ENCODE assay signal across 8 mouse cellular contexts in genomic region chr2:156729537-156730469, GRCm38 (mm10). TPM values are rescaled to one million over a fixed set of nuclear protein-coding genes. Genes with fewer than 3 reads are reported as not detected.
DNase-seq lines count a peak whose midpoint lies in the region; ATAC-seq and TF ChIP-seq lines count a peak whose summit lies in the region.

No protein-coding gene starts in this region.

- 0 out of 2 replicates have a peak overlapping the region, but pooled peaks have one; percentile 31 for H3K9ac ChIP-seq in heart, postnatal 0 days (replicated peaks; ENCODE audit: low read depth, low read length)

- DNase-seq in kidney, adult 2 months, result no peak
- no peak for DNase-seq in kidney, adult 8-10 months
- peak; percentile 84 for DNase-seq in MEL-GATA-1-ER (ENCODE audit: extremely low read depth, low read depth)
- no peak for DNase-seq in heart, postnatal 0 days (ENCODE audit: low spot score)
- DNase-seq in lung, postnatal 36 days, result peak; percentile 72
- DNase-seq in thymus, adult 18-20 months, result no peak
- DNase-seq in layer of hippocampus, postnatal 36 days, result no peak
- DNase-seq in frontal cortex, postnatal 14 days (ENCODE audit: low spot score in 2 of 2), result no peak

- no peak for TF ChIP-seq POLR2A in kidney, adult 2 months (IDR thresholded peaks at IDR 0.05; ENCODE audit: low read depth, low read length)

- peak overlapping the region; percentile 61 for H3K27ac ChIP-seq in kidney, adult 2 months (ENCODE audit: insufficient read depth, low read depth, low read length)
- peak overlapping the region; percentile 50 for H3K27ac ChIP-seq in heart, postnatal 0 days (ENCODE audit: low read depth)

- no peak for TF ChIP-seq CTCF in kidney, adult 2 months (conservative IDR thresholded peaks at IDR 0.05; ENCODE audit: insufficient read depth, insufficient read length, low read depth, low read length)
- TF ChIP-seq CTCF in heart, postnatal 0 days (IDR thresholded peaks at IDR 0.05; ENCODE audit: low read depth), result no peak

- WGBS in kidney, adult 2 months, result 42% methylated on average over 9 of the region's 10 CpGs
- 31% methylated on average over 9 of the region's 10 CpGs for WGBS in heart, postnatal 0 days

- peak; percentile 31; the same call in 1 of the 2 replicates for ATAC-seq in heart, postnatal 0 days (ENCODE audit: insufficient read depth, low read depth)

- no peaks in the 10 kb centered on the region for H3K9me3 ChIP-seq in heart, postnatal 0 days (replicated peaks; ENCODE audit: control insufficient read depth, low read length)

- no peaks in the 10 kb centered on the region for H3K36me3 ChIP-seq in kidney, adult 2 months (ENCODE audit: control insufficient read depth, insufficient read depth, low read length)
- no peaks in the 10 kb centered on the region for H3K36me3 ChIP-seq in heart, postnatal 0 days (replicated peaks; ENCODE audit: control insufficient read depth, insufficient read depth, low read length)

- H3K27me3 ChIP-seq in kidney, adult 2 months (replicated peaks; ENCODE audit: control insufficient read depth, insufficient read depth, low read length), result no peaks in the 10 kb centered on the region
- H3K27me3 ChIP-seq in heart, postnatal 0 days (ENCODE audit: control insufficient read depth, insufficient read depth, low read length), result no peaks in the 10 kb centered on the region

- no peak for TF ChIP-seq EP300 in heart, postnatal 0 days (IDR thresholded peaks at IDR 0.05; ENCODE audit: low read depth)

- no peak overlapping the region for H3K4me3 ChIP-seq in kidney, adult 2 months (ENCODE audit: insufficient read depth, low read depth, low read length)
- H3K4me3 ChIP-seq in heart, postnatal 0 days (ENCODE audit: low read depth, low read length), result peak overlapping the region; percentile 19

- H3K4me2 ChIP-seq in heart, postnatal 0 days (ENCODE audit: low read depth, low read length), result peak overlapping the region; percentile 43

- peaks cover 30% of the 10 kb centered on the region for H3K4me1 ChIP-seq in kidney, adult 2 months (ENCODE audit: control insufficient read depth, insufficient read depth, low read length)
- H3K4me1 ChIP-seq in heart, postnatal 0 days (ENCODE audit: control insufficient read depth, insufficient read depth), result peaks cover 69% of the 10 kb centered on the region

RNA-seq across cellular contexts. Expression of gene Myl9, which starts 45.4 kb away (rescaled TPM):
- polyA plus RNA-seq in kidney, adult 2 months (2012; rRNA removed), result 155 and 157 TPM in 2 replicates
- total RNA-seq in heart, postnatal 0 days (2014; rRNA removed; ENCODE audit: low replicate concordance), result 1,299 and 1,431 TPM in 2 replicates
- 1,847 and 1,885 TPM in 2 replicates for polyA plus RNA-seq in heart, postnatal 0 days (2015; fragmentation: Nextera tagmentation; extraction: Ambion mirVana)
- 10 to 100 TPM; 16.3 to 17.0 TPM for total RNA-seq in layer of hippocampus, postnatal 36 days (2021)

Comparison
In these comparisons a context has a peak if more than half of its experiments do, and no peak if none do; other contexts are left out.
1. DNase-seq: peak in MEL-GATA-1-ER (single experiment) and lung, postnatal 36 days (single experiment); none in kidney, adult 2 months (single experiment), kidney, adult 8-10 months (0 of 2), heart, postnatal 0 days (single experiment), thymus, adult 18-20 months (0 of 2), layer of hippocampus, postnatal 36 days (0 of 2) and frontal cortex, postnatal 14 days (0 of 2).
2. RNA of gene Myl9, which starts 45.4 kb away (total RNA-seq): 1,299 to 1,431 TPM in heart, postnatal 0 days; 16.3 to 17.0 TPM in layer of hippocampus, postnatal 36 days; every median in the first group is over 10 times any median in the second.